Mouse (Mus musculus) lung, embryonic 16.5 days (tissue): ENCODE data around the gene Prkab1. TPM values are rescaled to one million over a fixed set of nuclear protein-coding genes. Genes with fewer than 3 reads are reported as not detected.
A peak's percentile ranks its signal among the peaks of the same experiment; 100 is the strongest.

Source experiments
- ATAC-seq: fragments of 200-750 bp; cut with Nextera tagmentation; 2 replicates; pipeline ENCODE4 v1.8.0; 2017; ENCODE audit warnings: low read depth, mild to moderate bottlenecking, moderate library complexity
- H3K27ac ChIP-seq: fragments of 300-500 bp; sonication (generic); 2 replicates; pipeline ENCODE4 v1.5.1; 2014; ENCODE audit warnings: mild to moderate bottlenecking, control low read depth, low read length
- H3K27me3 ChIP-seq: fragments of 300-500 bp; sonication (generic); 2 replicates; pipeline ENCODE4 v1.6.1; 2014; ENCODE audit warnings: low read depth, low read length, mixed read lengths; ENCODE audit not compliant: control insufficient read depth, insufficient read depth
- H3K36me3 ChIP-seq: fragments of 300-500 bp; sonication (generic); 2 replicates; pipeline ENCODE4 v1.6.1; 2014; ENCODE audit warnings: low read length; ENCODE audit not compliant: control insufficient read depth, insufficient read depth
- H3K4me1 ChIP-seq: fragments of 300-500 bp; sonication (generic); replicated peaks from 2 replicates; pipeline ENCODE4 v1.6.1; 2014; ENCODE audit warnings: low read length, mixed read lengths; ENCODE audit not compliant: control insufficient read depth, insufficient read depth
- H3K4me2 ChIP-seq: fragments of 300-500 bp; sonication (generic); 2 replicates; pipeline ENCODE4 v1.6.1; 2014; ENCODE audit warnings: low read depth, low read length, control low read depth
- H3K4me3 ChIP-seq: fragments of 300-500 bp; sonication (generic); 2 replicates; pipeline ENCODE4 v1.5.1; 2014; ENCODE audit warnings: mild to moderate bottlenecking, low read length, control low read depth
- H3K9ac ChIP-seq: fragments of 300-500 bp; sonication (generic); 2 replicates; pipeline ENCODE4 v1.6.1; 2014; ENCODE audit warnings: low read length, control low read depth
- H3K9me3 ChIP-seq: fragments of 300-500 bp; sonication (generic); 2 replicates; pipeline ENCODE4 v1.6.1; 2016; ENCODE audit warnings: low read length; ENCODE audit not compliant: control insufficient read depth
- WGBS: fragments of 180-500 bp; shearing (Covaris S2); extraction: QIAGEN DNeasy Blood & Tissue Kit; methylation state at CpG from one replicate; pipeline ENCODE4 v1.1.7; 2014; 5-methylcytosine and 5-hydroxymethylcytosine counted together
- polyA plus RNA-seq: library from polyadenylated mRNA; unstranded; fragments of >200 nt; fragmentation: Nextera tagmentation; extraction: Ambion mirVana; gene quantifications from 2 replicates; pipeline ENCODE4 v1.2.1, GENCODE M21; 2015

Prkab1 gene
- polyA plus RNA-seq, 1 experiment from 2014 or later = 80.2 TPM

GRCm38 (mm10) chr5:116022658-116023200 is 1.6 kb downstream of the Prkab1 start:
- peaks cover 29% of the 10 kb centered on the region for H3K36me3 ChIP-seq
- H3K27ac ChIP-seq = peak overlapping the region; percentile 89
- WGBS = 68% methylated on average over 7 of the region's 7 CpGs
- H3K4me1 ChIP-seq = peaks cover 13% of the 10 kb centered on the region
- peak overlapping the region; percentile 88 for H3K4me3 ChIP-seq
- H3K4me2 ChIP-seq = peak overlapping the region; percentile 83
- H3K9ac ChIP-seq = peak overlapping the region; percentile 91
- no peak for ATAC-seq
- H3K9me3 ChIP-seq = no peaks in the 10 kb centered on the region
- H3K27me3 ChIP-seq = no peaks in the 10 kb centered on the region

DNA sequence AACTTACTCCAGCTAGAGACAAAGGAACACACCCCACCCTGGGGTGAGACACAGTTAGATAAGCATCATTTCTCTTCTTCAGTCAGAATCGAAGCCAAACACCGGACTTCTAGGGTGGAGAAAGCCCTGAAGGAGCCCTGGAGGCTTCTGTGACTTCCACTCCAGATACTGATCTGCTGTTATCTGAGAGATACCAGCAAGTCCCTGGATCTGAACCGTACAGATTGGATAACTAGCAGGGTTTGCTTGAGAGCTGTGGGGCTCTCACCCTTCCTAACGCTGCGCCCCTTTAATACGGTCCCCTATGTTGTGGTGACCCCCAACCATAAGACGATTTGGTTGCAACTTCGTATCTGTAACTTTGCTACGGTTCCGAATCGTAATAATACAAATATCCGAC is 2.2 kb downstream of the Prkab1 start:
- H3K4me3 ChIP-seq = peak overlapping the region; percentile 88; the same call in 1 of the 2 replicates
- H3K27ac ChIP-seq = no peak overlapping the region
- no peak overlapping the region for H3K9ac ChIP-seq
- ATAC-seq = no peak
- WGBS = 86% methylated on average over 12 of the region's 12 CpGs
- H3K9me3 ChIP-seq = no peaks in the 10 kb centered on the region
- H3K27me3 ChIP-seq = no peaks in the 10 kb centered on the region
- H3K4me2 ChIP-seq = peak overlapping the region; percentile 83
- H3K4me1 ChIP-seq = peaks cover 13% of the 10 kb centered on the region
- H3K36me3 ChIP-seq = peaks cover 35% of the 10 kb centered on the region

DNA sequence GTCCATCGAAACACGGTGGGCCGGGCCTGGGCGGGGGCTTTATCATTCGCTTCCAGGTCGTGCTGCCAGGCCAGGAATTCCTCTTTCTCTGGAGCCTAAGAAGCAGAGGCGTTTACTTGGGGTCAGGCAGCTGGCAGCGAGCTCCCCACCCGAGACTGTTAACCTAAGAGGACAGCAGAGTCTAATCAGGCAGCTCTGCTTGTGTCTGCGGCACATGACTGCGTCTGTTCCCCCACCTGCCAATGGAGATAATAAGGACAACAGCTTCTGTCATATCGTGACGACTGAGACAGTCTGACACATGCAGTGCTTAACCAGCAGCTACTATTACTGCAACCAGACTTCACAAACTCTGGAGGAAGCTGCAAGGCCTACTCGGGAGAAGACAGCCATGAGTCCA is 2.8 kb downstream of the Prkab1 start:
- Histone ChIP-seq H3K4me2 (no peak overlapping the region), H3K27ac (no peak overlapping the region), H3K9ac (no peak overlapping the region)

GRCm38 (mm10) chr5:116019371-116019770 is 4.9 kb downstream of the Prkab1 start:
- no peaks in the 10 kb centered on the region for H3K9me3 ChIP-seq
- H3K4me3 ChIP-seq = no peak overlapping the region
- H3K36me3 ChIP-seq = peaks cover 60% of the 10 kb centered on the region
- no peak for ATAC-seq
- H3K4me1 ChIP-seq = peaks cover 13% of the 10 kb centered on the region
- H3K9ac ChIP-seq = no peak overlapping the region
- 63% methylated on average over 11 of the region's 11 CpGs for WGBS
- no peak overlapping the region for H3K4me2 ChIP-seq
- H3K27me3 ChIP-seq = no peaks in the 10 kb centered on the region
- no peak overlapping the region for H3K27ac ChIP-seq

More for the DNA sequence above, 2.8 kb downstream of the Prkab1 start:
- 84% methylated on average over 14 of the region's 14 CpGs for WGBS
- no peak for ATAC-seq
- peaks cover 13% of the 10 kb centered on the region for H3K4me1 ChIP-seq
- H3K36me3 ChIP-seq = peaks cover 41% of the 10 kb centered on the region
- H3K27me3 ChIP-seq = no peaks in the 10 kb centered on the region
- H3K9me3 ChIP-seq = no peaks in the 10 kb centered on the region
- H3K4me3 ChIP-seq = no peak overlapping the region

DNA sequence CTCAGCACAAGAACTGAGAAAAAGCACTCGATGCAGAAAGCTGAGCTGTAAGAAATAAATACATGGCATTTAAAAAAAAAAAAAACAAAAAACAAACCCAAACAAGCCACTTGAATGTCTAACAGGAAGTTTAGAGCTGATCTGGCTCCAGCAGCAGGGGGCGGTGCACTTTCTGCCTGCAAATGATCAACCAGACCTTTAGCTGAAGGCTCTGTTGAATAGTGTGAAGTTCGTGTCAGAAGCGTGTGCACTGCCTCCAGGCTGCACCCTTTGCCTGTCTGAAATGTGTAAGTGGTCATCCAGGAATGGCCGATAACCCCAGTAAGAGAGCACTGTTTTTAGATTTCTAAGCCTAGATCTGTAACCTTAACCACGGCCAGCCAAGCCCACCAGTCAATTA is 5.5 kb downstream of the Prkab1 start:
- 70% methylated on average over 6 of the region's 6 CpGs for WGBS
- no peak overlapping the region for H3K4me2 ChIP-seq

GRCm38 (mm10) chr5:116018196-116018595 is 6.1 kb downstream of the Prkab1 start:
- H3K9ac ChIP-seq = no peak overlapping the region
- no peak for ATAC-seq
- no peaks in the 10 kb centered on the region for H3K27me3 ChIP-seq
- H3K4me1 ChIP-seq = peaks cover 11% of the 10 kb centered on the region
- no peak overlapping the region for H3K27ac ChIP-seq
- no peak overlapping the region for H3K4me3 ChIP-seq
- H3K4me2 ChIP-seq = no peak overlapping the region
- WGBS = 85% methylated on average over 9 of the region's 9 CpGs
- no peaks in the 10 kb centered on the region for H3K9me3 ChIP-seq
- peaks cover 69% of the 10 kb centered on the region for H3K36me3 ChIP-seq

More for the DNA sequence above, 5.5 kb downstream of the Prkab1 start:
- Histone ChIP-seq H3K9me3 (no peaks in the 10 kb centered on the region), H3K36me3 (peaks cover 64% of the 10 kb centered on the region), H3K27me3 (no peaks in the 10 kb centered on the region), H3K27ac (no peak overlapping the region), H3K9ac (no peak overlapping the region), H3K4me3 (no peak overlapping the region), H3K4me1 (peaks cover 13% of the 10 kb centered on the region)
- ATAC-seq = no peak

DNA sequence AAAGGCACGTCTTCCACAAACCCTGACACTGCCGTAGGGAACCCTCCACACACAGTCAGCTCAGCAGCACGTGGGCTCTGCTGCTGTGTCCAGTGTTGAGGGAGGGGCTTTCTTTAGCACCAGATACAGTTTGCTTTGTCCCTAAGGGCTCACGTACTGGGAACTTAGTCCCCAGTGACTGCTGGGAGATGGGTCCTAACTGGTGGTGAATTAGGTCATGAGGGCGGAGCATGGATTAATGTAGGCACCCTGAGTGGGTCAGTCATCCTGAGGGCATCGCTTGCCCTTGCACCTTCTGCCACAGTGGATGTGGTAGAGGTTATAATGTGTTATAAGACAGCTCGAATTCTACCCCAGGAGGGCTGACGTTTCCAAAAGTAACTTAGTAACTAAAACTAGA is 6.9 kb downstream of the Prkab1 start:
- Histone ChIP-seq H3K9me3 (no peaks in the 10 kb centered on the region), H3K4me2 (no peak overlapping the region), H3K4me1 (peaks cover 3% of the 10 kb centered on the region), H3K36me3 (peaks cover 73% of the 10 kb centered on the region), H3K4me3 (no peak overlapping the region), H3K27me3 (no peaks in the 10 kb centered on the region), H3K27ac (no peak overlapping the region), H3K9ac (no peak overlapping the region)
- WGBS = 88% methylated on average over 8 of the region's 8 CpGs
- no peak for ATAC-seq

- WGBS = 86% methylated on average over 5 of the region's 5 CpGs
- no peak overlapping the region for H3K9ac ChIP-seq
- no peak overlapping the region for H3K4me2 ChIP-seq
- H3K36me3 ChIP-seq = peaks cover 73% of the 10 kb centered on the region
- H3K27ac ChIP-seq = no peak overlapping the region
- no peaks in the 10 kb centered on the region for H3K9me3 ChIP-seq
- H3K27me3 ChIP-seq = no peaks in the 10 kb centered on the region
- ATAC-seq = no peak
- H3K4me3 ChIP-seq = no peak overlapping the region
- no peaks in the 10 kb centered on the region for H3K4me1 ChIP-seq
These were observed 7.8 kb downstream of the Prkab1 start for GRCm38 (mm10) chr5:116016542-116016941.

- no peak overlapping the region for H3K9ac ChIP-seq
- no peaks in the 10 kb centered on the region for H3K27me3 ChIP-seq
- 89% methylated on average over 11 of the region's 11 CpGs for WGBS
- no peaks in the 10 kb centered on the region for H3K9me3 ChIP-seq
- H3K36me3 ChIP-seq = peaks cover 57% of the 10 kb centered on the region
- H3K4me3 ChIP-seq = no peak overlapping the region
- H3K4me1 ChIP-seq = peaks cover 6% of the 10 kb centered on the region
- H3K27ac ChIP-seq = no peak overlapping the region
- ATAC-seq = no peak
- H3K4me2 ChIP-seq = no peak overlapping the region
These were observed 10.1 kb downstream of the Prkab1 start for GRCm38 (mm10) chr5:116014237-116014636.

- peaks cover 53% of the 10 kb centered on the region for H3K36me3 ChIP-seq
- H3K4me1 ChIP-seq = peaks cover 6% of the 10 kb centered on the region
- no peak overlapping the region for H3K4me2 ChIP-seq
- H3K4me3 ChIP-seq = no peak overlapping the region
- no peak overlapping the region for H3K27ac ChIP-seq
- WGBS = 77% methylated on average over 8 of the region's 8 CpGs
- H3K9me3 ChIP-seq = no peaks in the 10 kb centered on the region
- ATAC-seq = no peak
- no peak overlapping the region for H3K9ac ChIP-seq
- no peaks in the 10 kb centered on the region for H3K27me3 ChIP-seq
These were observed 10.5 kb downstream of the Prkab1 start for GRCm38 (mm10) chr5:116013821-116014220.
